Mouse (Mus musculus): ENCODE results near the gene Tes.

- TF ChIP-seq CTCF (IDR thresholded peaks at IDR 0.05; ENCODE audit: low read depth) (no peak), EP300 (IDR thresholded peaks at IDR 0.05; ENCODE audit: low read depth) (no peak)
Observed at GRCm38 (mm10) chr6:17106493-17106892, 41.5 kb downstream of the Tes start.

Data from heart, postnatal 0 days (tissue).